Mouse (Mus musculus): ENCODE results near the gene Col4a2.

The Col4a2 gene

DNA sequence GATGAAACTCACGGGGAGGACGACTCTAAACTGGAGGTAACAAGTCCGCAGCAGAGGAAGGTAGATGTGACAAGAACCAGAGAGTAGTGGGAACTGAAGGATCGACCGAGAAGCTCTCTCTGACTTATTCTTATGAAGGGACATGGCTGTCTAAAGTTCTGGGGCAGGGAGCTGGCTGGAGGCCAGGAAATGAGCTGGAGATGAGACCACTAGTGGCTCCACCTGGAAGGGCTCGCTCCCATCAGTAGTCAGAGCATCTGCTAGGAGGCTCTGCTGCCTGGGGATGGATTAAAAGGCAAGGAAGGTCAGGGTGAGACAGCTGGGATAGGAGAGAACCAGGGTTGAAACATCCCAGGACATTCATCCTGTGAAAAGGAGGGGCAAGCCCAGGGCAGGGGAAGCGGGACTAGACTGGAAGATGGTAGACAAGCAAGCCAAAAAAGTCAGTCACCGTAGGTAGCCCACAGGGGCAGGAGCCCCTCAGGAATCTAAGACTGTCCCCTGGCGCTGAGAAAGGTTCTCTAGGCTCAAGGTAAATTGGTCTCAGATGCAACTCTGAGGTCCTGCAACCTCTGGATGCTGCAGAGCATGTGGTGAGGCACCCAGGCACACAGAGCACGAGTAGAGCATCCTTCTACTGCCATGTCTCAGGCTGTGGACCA, 16.2 kb upstream of the Col4a2 start:
- DNase-seq (ENCODE audit: low read depth, low spot score): no peak

DNA sequence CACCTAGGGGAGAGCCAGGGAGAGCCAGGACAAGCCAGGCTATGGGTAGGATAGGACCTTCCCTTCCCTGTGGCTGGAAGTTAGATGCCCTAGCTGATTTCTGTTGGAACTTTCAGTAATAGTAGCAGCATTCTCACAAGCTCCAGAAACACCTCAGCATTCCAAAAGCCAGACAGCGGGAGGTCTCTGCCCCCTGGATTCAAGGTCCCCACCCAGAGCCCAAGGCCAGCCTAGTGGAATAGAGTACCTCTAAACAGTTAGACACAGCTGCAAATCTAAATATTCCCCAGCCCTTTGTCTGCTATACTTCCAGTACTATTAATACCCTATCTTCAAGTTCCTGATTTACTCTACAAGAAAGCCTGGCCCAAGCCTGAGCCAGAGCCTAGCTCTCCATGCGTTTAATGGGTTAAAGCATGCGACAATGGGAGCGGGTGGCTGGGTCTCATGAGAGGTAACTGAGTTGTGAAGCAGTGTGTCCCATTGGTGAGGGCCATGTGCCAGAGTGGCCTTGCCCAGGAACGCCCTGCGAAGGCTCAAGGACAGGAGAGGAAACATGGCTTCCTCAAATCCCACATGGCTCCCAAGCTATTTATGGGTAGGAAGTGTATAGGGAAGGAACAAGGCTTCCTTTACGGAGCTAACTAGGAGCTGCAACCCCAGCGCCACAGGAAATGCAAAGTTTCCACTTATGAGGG, 15.3 kb upstream of the Col4a2 start:
- no peak for DNase-seq (ENCODE audit: low read depth, low spot score)

DNA sequence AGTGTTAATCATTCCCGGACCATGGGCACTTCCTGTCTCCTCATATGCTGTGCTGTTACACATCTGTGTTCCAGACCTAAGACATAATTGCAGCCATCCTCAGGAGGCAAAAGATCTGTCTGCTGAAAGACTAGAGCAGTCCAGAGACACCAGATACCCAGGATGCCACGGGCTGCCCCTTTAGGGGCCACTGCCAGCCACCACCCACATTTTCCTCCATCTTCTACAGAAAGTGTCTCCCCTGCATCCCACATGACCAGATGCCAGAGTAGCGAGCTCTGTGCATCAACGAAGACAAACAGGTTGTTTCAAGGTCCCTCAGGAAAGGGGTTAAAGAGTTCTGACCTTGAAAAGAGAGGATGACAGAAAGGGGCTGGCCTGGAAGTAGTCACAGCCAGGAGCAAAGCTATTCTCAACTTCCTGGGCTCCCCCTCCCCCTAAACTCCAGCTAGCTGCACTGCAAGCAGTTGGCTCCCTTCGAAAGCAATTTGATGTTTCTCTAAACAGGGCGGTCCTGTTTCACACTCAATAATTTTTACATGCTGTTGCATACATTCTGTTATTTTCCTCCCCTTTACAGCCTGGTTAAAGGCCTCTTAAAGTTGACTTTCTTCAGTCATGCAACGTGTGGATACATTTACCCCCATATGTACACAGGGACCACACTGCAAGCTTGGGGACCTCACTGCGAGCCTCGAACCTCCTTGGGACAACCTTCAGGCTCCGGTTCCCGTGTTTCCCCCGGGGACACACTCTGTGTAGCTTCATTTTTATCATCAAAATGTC, 13.9 kb upstream of the Col4a2 start:
- DNase-seq (ENCODE audit: low read depth, low spot score): no peak

- no peak for DNase-seq (ENCODE audit: low read depth, low spot score)
These were observed 13.3 kb upstream of the Col4a2 start for GRCm38 (mm10) chr8:11299317-11299602.

GRCm38 (mm10) chr8:11300436-11300835, 12.2 kb upstream of the Col4a2 start:
- DNase-seq (ENCODE audit: low read depth, low spot score): no peak

- DNase-seq (ENCODE audit: low read depth, low spot score): no peak
These were observed 8.5 kb upstream of the Col4a2 start for GRCm38 (mm10) chr8:11304027-11304601.

DNA sequence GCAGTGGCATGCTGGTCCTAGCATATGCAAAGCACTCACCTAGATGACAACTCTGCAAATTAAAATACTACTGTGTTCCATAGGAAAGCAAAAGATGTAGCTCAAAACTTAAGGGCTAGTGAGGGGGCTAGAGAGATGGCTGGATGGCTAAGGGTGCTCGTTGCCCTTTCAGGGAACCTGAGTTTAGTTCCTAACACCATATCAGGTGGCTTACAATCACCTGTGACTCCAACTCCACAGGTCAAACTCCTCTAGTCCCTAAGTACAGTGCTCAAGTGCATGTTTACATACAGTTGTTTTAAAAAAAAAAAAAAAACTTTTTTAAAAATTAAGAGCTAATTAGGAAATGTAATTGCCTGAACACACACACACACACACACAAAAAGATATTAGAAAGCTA, 7.1 kb upstream of the Col4a2 start:
- DNase-seq (ENCODE audit: low read depth, low spot score): no peak

GRCm38 (mm10) chr8:11307451-11307850, 5.2 kb upstream of the Col4a2 start:
- no peak for DNase-seq (ENCODE audit: low read depth, low spot score)

DNA sequence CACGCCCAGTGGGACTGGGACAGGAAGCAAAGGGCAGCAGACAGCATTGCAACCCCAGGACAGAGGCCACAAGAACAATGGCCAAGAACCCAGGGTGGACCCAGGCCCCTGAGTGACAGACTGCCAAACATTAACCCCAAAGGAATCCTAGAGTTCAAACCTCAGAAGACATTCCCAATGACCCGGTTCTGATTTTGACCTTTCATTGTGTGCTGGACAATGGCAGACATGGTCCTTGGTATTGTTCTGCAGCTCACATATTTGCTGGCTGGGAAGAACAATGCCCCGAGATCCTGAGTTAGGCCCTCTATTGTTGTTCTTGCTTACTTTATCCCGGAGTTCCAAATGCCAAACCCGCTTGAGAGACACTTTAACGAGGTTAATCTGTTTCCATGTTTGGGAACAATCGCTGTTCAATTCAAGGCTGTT, 4.0 kb upstream of the Col4a2 start:
- DNase-seq (ENCODE audit: low read depth, low spot score): no peak

DNA sequence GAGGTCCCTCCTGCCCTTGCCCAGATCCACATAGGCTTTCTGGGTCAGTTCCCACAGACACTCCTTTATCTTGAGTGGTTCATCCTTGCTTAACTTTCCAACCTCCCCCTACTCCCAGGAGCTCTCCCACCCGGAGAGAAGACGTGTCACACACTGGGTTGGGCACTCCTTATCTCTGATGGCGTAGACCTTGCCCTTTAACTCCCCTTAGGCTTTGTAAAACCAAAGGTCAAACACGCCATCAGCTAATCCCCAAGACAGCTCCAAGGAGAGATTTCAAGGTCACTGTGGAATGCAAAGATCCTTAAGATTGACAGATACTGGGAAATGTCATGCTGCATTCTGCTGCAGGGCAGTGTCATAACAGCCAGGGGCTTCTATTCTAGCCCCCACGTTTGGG, 3.4 kb upstream of the Col4a2 start:
- no peak for DNase-seq (ENCODE audit: low read depth, low spot score)

DNA sequence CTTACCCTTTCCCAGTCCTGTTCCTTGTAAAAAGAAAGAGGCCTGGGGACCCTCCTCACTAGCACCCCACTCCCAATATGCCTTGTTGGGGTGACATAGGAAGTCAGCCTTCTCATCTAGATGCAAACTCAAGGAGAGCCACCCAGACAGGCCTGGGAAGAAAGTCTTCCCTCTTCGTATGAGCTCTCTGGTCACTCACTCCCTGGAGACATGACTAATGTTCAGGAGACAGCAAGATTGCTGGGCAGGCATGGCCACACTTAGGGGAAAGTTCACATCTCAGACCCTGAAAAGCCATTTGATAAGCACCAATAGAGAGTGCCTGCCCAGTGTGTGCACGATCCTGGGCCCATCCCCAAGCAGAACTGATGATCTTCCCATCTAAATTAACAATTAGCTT, 2.6 kb upstream of the Col4a2 start:
- DNase-seq (ENCODE audit: low read depth, low spot score): no peak

DNA sequence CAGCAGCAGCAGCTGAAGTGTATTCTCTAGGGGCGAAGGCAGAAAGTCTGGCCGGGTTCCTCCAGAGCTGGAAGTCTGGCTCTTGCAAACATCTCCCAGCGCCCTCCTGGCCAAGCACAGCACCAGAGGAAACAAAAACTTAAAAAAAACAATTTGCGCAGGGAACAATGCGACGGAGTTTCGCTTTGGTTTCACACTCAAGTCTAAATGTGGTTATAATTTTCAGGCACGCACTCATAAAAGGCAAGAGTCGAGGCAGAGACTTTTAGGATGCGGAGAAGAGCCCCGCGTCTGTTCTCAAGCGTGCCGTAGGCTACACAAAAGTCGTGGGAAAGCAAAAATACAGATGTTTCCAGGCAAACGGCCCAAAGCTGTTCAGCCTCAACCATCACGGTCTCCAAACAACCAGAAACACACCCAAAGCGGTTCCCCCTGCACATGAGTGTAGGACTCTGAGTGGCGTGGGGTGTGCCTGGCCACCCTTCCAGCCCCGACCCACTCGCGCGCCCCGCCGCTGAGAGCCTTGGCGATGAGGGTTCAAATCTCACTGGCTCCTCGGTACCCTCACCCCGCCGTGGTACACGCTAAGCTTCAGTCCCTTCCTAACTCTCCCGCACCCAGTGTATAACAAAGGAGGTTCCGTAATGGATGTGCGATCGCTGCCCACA, 790 bp upstream of the Col4a2 start:
- DNase-seq (ENCODE audit: low read depth, low spot score): no peak

DNA sequence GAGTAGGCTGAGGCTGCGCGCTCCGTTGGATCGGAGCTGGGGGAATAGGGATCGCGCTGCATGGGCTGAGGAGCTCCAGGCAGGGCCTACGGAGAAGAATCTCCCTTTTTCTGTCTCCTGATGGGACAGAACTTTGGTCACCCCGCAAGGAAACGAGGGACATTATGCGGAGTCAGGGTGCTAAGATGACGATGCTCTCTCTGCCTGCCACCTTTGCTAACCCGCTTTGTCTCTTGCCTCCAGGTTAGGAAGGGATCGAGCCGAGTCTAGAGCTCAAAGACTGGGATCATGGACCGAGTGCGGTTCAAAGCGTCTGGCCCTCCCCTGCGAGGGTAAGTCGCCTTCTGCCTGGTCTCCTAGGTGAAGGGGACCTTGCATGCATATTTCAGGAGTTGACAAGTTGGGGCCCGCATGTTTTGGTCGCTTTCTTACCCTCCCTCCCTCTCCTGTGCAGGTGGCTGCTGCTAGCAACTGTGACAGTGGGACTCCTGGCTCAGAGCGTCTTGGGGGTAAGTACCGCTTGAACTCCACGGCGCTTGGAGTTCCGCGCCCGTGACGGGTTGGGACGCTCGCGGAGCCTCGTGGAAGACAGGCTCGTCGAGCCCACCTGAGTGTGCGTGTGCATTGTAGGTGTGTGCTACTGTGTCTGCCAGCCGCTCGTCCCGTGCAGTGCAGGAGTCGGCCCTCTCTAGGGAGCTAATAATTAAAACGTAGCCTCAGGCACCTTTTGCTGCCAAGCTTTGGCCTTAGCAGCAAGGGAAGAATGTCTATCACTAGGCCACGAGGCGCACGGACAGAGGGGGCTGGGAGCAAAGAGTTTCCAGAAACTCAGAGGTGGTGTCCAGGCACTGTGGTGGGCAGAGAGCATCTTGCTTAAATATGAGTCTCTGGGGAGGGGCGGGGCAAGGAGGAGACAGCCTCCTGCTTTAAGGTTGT, 839 bp downstream of the Col4a2 start:
- DNase-seq (ENCODE audit: low read depth, low spot score): no peak

DNA sequence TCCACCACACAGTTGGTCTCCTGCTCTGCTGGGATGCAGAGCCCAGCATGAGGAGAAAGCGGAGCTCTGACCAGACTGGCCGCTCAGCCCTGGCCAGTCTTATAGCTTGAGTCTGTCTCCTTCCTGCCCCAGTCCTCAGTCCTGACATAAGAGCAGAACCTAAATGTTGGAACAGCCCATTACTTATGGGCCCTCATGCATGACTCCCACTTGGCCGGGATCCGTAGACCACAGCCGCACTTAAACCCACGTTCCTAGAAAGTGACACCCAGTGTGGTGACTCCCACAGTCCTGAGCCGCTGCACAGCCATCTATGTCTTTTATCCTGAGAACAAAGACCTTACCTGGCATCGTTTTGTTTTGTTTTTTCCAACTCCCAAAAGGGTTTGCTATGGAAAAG, 2.0 kb downstream of the Col4a2 start:
- no peak for DNase-seq (ENCODE audit: low read depth, low spot score)

GRCm38 (mm10) chr8:11315179-11315943, 2.8 kb downstream of the Col4a2 start:
- DNase-seq (ENCODE audit: low read depth, low spot score): no peak

DNA sequence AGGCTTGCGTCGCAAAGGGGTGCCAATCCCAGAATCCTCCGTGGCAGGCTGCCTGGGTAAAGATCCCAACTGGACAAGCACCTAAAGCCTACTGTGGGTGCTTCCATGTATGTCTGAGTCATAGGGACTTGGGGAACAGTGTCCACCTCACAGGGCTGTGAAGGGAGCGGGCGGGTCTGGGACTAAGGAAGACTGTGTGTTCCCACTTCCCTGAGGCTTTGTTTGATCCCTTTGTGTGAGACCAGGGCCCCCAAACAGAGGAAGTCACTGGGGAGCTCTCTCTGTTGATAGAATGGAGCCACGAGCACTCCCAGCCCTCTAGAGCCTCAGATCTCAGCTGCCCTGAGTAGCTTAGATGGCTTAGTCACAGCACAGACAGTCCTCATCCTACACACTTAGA, 3.5 kb downstream of the Col4a2 start:
- DNase-seq (ENCODE audit: low read depth, low spot score): no peak

- no peak for DNase-seq (ENCODE audit: low read depth, low spot score)
These were observed 6.8 kb downstream of the Col4a2 start for GRCm38 (mm10) chr8:11319405-11319804.

DNA sequence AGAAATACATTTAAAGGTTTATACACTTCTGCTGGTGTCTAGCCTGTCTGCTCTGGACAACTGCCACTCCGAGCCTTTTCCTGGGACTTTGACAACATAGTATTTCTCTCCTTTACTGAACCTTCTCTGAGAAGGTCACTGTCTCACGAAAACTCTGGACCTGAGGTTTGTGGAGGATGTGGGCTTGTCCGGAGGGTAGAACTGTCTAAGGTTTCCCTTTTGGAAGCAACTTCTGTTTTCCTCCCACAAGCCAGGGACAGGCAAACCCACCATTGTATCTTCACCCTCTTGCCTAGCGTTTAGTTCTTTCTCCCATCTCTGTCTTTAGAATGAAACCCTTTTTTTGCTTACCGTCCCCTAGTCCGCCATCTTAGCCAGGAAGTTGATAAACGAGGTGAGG, 9.2 kb downstream of the Col4a2 start:
- DNase-seq (ENCODE audit: low read depth, low spot score): no peak

DNA sequence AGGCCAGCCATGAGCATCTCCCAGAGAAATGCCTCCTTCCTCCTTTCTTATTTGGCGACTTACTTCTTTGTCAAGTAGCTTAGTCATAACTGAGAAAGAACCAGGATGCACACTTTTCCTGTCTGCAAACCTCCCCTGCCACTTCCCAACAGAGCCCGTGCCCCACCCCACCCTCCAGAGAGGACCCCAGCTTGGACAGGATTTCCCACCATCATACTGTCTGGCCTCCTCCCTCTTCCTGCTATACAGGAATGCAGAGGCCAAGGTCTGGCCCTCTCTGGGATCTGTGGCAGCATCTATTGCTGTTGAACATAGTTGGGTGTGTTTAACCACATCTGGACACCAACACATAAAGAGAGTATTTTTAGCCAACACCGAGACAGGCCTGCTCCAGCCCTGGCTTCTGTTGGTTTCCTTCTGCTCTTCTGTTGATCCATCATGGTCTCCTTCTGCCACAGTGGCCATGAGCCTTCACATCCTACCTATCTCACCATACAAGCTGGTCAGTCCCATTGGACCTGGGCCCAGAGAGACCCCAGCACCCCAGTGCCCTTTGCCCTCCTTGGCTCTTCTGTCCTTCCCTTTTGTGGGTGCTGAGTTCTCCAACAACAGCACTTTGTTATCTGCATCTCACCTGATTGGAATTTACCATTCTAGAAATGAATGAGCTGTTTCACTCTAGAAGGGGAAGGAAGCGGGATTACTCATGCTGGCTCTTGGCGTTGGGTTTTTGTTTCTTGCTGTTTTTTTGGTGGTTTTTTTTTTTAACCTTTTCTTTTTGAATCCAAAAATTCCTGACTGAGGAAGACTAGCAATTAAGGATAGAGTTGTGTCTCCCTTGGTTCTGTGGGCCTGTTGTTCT, 10.3 kb downstream of the Col4a2 start:
- no peak for DNase-seq (ENCODE audit: low read depth, low spot score)
